Comparison of ENCODE assay signal across 17 mouse cellular contexts in the genomic region with DNA sequence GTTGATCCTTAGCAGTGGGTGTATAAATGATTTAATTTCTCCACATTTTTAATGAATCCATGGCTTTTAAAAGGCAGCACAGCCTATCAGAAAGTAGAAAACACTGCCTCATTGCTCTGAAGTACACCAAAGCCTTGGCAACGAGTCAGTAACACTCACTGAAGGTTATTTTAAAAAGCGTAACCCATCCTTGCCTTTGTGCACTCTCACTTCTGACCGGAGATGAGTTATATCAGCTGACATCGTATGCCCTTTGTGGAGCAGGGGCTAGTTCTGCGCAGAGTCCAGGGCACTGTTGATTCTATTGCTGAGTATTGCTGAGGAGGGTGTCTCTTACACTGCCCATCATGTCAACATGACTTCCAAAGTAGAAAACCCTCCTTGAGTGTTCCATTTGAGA. TPM values are rescaled to one million over a fixed set of nuclear protein-coding genes. Genes with fewer than 3 reads are reported as not detected.
"Had no signal": no experiment of that assay in that cellular context is flagged by ENCODE, and none has a peak within 500 bp of the region (broad histone marks: within the 10 kb centered on the region; RNA-seq: fewer than 3 reads in every experiment).

No protein-coding gene starts in this region.

- ATAC-seq: liver, embryonic 12.5 days; midbrain, embryonic 15.5 days had no signal

- DNase-seq: kidney, adult 2 months; kidney, postnatal 10 days; kidney, postnatal 36 days; layer of hippocampus, postnatal 36 days; liver; lung, adult 18-20 months; lung, postnatal 10 days; lung, postnatal 36 days; retina, postnatal 1 day; right cerebral cortex, postnatal 25 days; spleen, adult 18-20 months; thymus, postnatal 36 days had no signal

RNA-seq across cellular contexts. Expression of a gene that starts 18.3 kb away (rescaled TPM):
- polyA plus RNA-seq: kidney, adult 2 months; limb, embryonic 12.5 days; midbrain, embryonic 12.5 days; thymus, postnatal 0 days had no signal
